ENCODE assay signal across 11 mouse cellular contexts in genomic region chr2:117455021-117455739, GRCm38 (mm10).
DNase-seq lines count a peak whose midpoint lies in the region; ATAC-seq and TF ChIP-seq lines count a peak whose summit lies in the region.
"Had no signal": no experiment of that assay in that cellular context is flagged by ENCODE, and none has a peak within 500 bp of the region (broad histone marks: within the 10 kb centered on the region; RNA-seq: fewer than 3 reads in every experiment).

No protein-coding gene starts in this region.

- no peaks in the 10 kb centered on the region for H3K9me3 ChIP-seq in lung, postnatal 0 days (ENCODE audit: low read length)

- no peaks in the 10 kb centered on the region for H3K4me1 ChIP-seq in lung, postnatal 0 days (ENCODE audit: insufficient read depth, low read depth, low read length)
- H3K4me1 ChIP-seq in embryonic fibroblast, embryonic 13.5 days (ENCODE audit: control insufficient read depth, insufficient read depth, low read length) = peaks cover 10% of the 10 kb centered on the region

- intact Hi-C loops in heart, postnatal 14 days (cut with DNase I) = loop anchor here (5.0 kb wide), 1 partner anchor 787 kb away; no protein-coding TSS in a partner anchor

- peak; percentile 60 for TF ChIP-seq CTCF in lung, postnatal 0 days (IDR thresholded peaks at IDR 0.05)
- TF ChIP-seq CTCF in embryonic fibroblast, embryonic 13.5 days (IDR thresholded peaks at IDR 0.05; ENCODE audit: borderline replicate concordance, insufficient read depth, low read length) = 0 out of 2 replicates have a peak, but pooled peaks have one; percentile 6

- H3K27ac ChIP-seq in lung, postnatal 0 days (ENCODE audit: low read length) = no peak overlapping the region
- peak overlapping the region; percentile 14 for H3K27ac ChIP-seq in embryonic fibroblast, embryonic 13.5 days (ENCODE audit: insufficient read depth, low read length)
- H3K27ac ChIP-seq: macrophage had no signal

- 66% methylated on average over 4 of the region's 4 CpGs for WGBS in lung, postnatal 0 days

- H3K4me2 ChIP-seq in lung, postnatal 0 days (replicated peaks; ENCODE audit: low read depth, low read length) = no peak overlapping the region

- H3K4me3 ChIP-seq in lung, postnatal 0 days (ENCODE audit: low read depth, low read length) = no peak overlapping the region
- no peak overlapping the region for H3K4me3 ChIP-seq in embryonic fibroblast, embryonic 13.5 days (ENCODE audit: insufficient read depth, low read length)

- H3K9ac ChIP-seq in lung, postnatal 0 days (replicated peaks; ENCODE audit: low read depth) = no peak overlapping the region

- no peaks in the 10 kb centered on the region for H3K36me3 ChIP-seq in lung, postnatal 0 days (ENCODE audit: insufficient read depth, low read length)

- TF ChIP-seq POLR2A in embryonic fibroblast, embryonic 13.5 days (IDR thresholded peaks at IDR 0.05; ENCODE audit: low read depth, low read length) = no peak

- no peaks in the 10 kb centered on the region for H3K27me3 ChIP-seq in lung, postnatal 0 days (replicated peaks; ENCODE audit: insufficient read depth, low read length)

- ATAC-seq in lung, postnatal 0 days = no peak

- peak; percentile 16 for DNase-seq in heart, postnatal 4 days
- no peak for DNase-seq in heart, postnatal 14 days
- peak; percentile 19 for DNase-seq in lung, postnatal 0 days (ENCODE audit: low spot score)
- DNase-seq in lung, postnatal 4 days = no peak
- DNase-seq in retina, embryonic 14.5 days (ENCODE audit: low spot score) = peak; percentile 62
- DNase-seq in cerebellum, adult 11 months = no peak
- no peak for DNase-seq in cerebellum, adult 9-10 months
- DNase-seq: cerebellum, postnatal 36 days; thymus, postnatal 36 days had no signal

- TF ChIP-seq EP300 in lung, postnatal 0 days (IDR thresholded peaks at IDR 0.05) = no peak

Comparison
In these comparisons a context has a peak if more than half of its experiments do, and no peak if none do; other contexts are left out.
1. DNase-seq: peak in heart, postnatal 4 days (single experiment), lung, postnatal 0 days (single experiment) and retina, embryonic 14.5 days (single experiment); none in heart, postnatal 14 days (0 of 2), lung, postnatal 4 days (0 of 2), cerebellum, adult 11 months (single experiment) and cerebellum, adult 9-10 months (single experiment).